Mouse (Mus musculus) adrenal gland, postnatal 25 days (tissue): Measurements from ENCODE around the gene Wdr24. TPM values are rescaled to one million over a fixed set of nuclear protein-coding genes. Genes with fewer than 3 reads are reported as not detected.

Experiments
- DNase-seq: peaks from one replicate; pipeline ENCODE4 v3.0.0; 2021; ENCODE audit warnings: mixed read lengths
- microRNA-seq, 2 experiments: library from miRNA; unstranded; fragments of <30 nt; microRNA quantifications; one replicate each; pipeline ENCODE4 v1.2.0; 2021
- total RNA-seq: library from RNA; stranded (reverse); gene quantifications from 2 replicates; pipeline ENCODE4 v1.2.3, GENCODE M21; 2021

Gene Wdr24
- total RNA-seq, 1 experiment from 2014 or later: 25.4 TPM

DNA sequence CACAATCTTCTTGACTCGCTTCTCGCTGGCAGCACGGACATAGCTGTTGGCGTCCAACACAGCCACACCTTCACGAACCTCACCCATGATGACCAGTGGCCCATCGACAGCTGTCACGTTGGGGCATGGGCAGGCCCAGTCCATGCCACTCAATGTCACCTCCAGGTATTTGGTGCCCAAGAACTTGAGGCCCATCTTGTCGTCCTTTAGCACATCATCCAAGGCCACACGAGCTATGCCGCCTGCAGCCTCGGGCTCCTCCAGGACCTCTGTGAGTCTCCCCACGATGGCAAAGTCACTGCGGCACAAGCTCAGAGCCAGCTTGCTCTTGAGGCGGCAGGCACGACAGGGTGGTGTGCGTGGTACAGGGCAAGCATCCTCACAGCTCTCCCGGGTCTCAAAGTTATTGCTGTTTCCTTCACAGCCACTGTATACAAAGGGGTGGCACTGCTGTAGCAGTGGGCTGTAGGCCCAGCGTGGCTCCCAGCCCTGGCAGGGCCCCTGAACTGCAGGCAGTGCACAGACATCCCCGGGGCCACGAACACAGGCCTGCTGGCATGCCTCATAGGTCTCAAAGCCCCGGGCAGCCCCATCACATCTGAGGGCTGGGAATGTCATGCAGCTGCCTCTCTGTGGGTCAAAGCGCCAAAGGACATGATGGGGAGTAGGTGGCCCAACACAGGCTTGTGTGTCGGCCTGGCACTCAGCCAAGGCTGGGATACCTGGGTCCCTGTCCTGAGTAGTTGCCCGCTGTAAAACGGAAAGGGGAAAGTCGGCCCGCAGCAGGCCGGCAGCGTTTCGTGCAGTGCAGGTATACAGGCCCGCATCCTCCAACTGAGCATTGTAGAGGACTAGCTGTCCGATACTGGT lies 54.5 kb downstream of the Wdr24 start:
- DNase-seq: no peak

Small RNA genes within 50 kb of the gene (microRNA-seq; reads per million reads assigned to microRNA genes)
- gene Mir3082 (1.7 to 2.5 reads per million in 2 experiments), gene Mir6966 (0 to 0.69 reads per million in 2 experiments)

Other genes starting within 250 kb of the Wdr24 start
- gene Lmf1, start 244.5 kb upstream of the Wdr24 start, total RNA-seq: 41.0 and 41.5 TPM in 2 replicates
- gene Gng13, start 106.5 kb upstream of the Wdr24 start, total RNA-seq: not detected in 2 replicates
- gene Chtf18, start 96.2 kb upstream of the Wdr24 start, total RNA-seq: 6.3 and 7.8 TPM in 2 replicates
- 14.1 and 14.6 TPM in 2 replicates for gene Rpusd1, start 96.0 kb upstream of the Wdr24 start, total RNA-seq
- gene Mslnl, start 87.6 kb upstream of the Wdr24 start, total RNA-seq: not detected in 2 replicates
- gene Msln, start 69.2 kb upstream of the Wdr24 start, total RNA-seq: 2.2 and 3.7 TPM in 2 replicates
- 31.6 and 31.8 TPM in 2 replicates for gene Narfl, start 49.9 kb upstream of the Wdr24 start, total RNA-seq
- gene Haghl, start 38.0 kb upstream of the Wdr24 start, total RNA-seq: 22.6 and 43.5 TPM in 2 replicates
- gene Ccdc78, start 37.0 kb upstream of the Wdr24 start, total RNA-seq: not detected in 2 replicates
- gene Fam173a, start 30.7 kb upstream of the Wdr24 start, total RNA-seq: 84.7 and 102 TPM in 2 replicates
- gene AC134908.4, start 28.0 kb upstream of the Wdr24 start, total RNA-seq: not detected in 2 replicates
- 22.1 and 25.5 TPM in 2 replicates for gene Metrn, start 26.5 kb upstream of the Wdr24 start, total RNA-seq
- gene Fbxl16, start 14.5 kb upstream of the Wdr24 start, total RNA-seq: 35.5 and 40.7 TPM in 2 replicates
- 92.9 and 104 TPM in 2 replicates for gene Jmjd8, start 5.2 kb downstream of the Wdr24 start, total RNA-seq
- gene Stub1, start 9.8 kb downstream of the Wdr24 start, total RNA-seq: 182 and 205 TPM in 2 replicates
- 15.4 and 20.2 TPM in 2 replicates for gene Rhbdl1, start 13.7 kb downstream of the Wdr24 start, total RNA-seq
- gene Gm20683, start 18.1 kb downstream of the Wdr24 start, total RNA-seq: 12.8 and 26.6 TPM in 2 replicates
- gene Rhot2, start 21.2 kb downstream of the Wdr24 start, total RNA-seq: 124 and 130 TPM in 2 replicates
- gene Wdr90, start 37.9 kb downstream of the Wdr24 start, total RNA-seq: 26.7 and 28.0 TPM in 2 replicates
- gene Mcrip2, start 45.1 kb downstream of the Wdr24 start, total RNA-seq: 479 and 493 TPM in 2 replicates
- 116 and 144 TPM in 2 replicates for gene Mettl26, start 51.4 kb downstream of the Wdr24 start, total RNA-seq
- gene Wfikkn1, start 57.2 kb downstream of the Wdr24 start, total RNA-seq: 2.7 and 3.3 TPM in 2 replicates
- gene Rab40c, start 96.1 kb downstream of the Wdr24 start, total RNA-seq: 33.0 and 36.9 TPM in 2 replicates
- 110 and 113 TPM in 2 replicates for gene Pigq, start 121.3 kb downstream of the Wdr24 start, total RNA-seq
- gene Nhlrc4, start 121.3 kb downstream of the Wdr24 start, total RNA-seq: not detected in 2 replicates
- gene A930017K11Rik, start 128.9 kb downstream of the Wdr24 start, total RNA-seq: not detected in 2 replicates
- gene Capn15, start 162.2 kb downstream of the Wdr24 start, total RNA-seq: 22.8 and 24.5 TPM in 2 replicates
- 22.7 and 25.2 TPM in 2 replicates for gene Rab11fip3, start 245.9 kb downstream of the Wdr24 start, total RNA-seq